Mouse (Mus musculus) midbrain, embryonic 16.5 days (tissue): ENCODE data around the gene Cog6. TPM values are rescaled to one million over a fixed set of nuclear protein-coding genes. Genes with fewer than 3 reads are reported as not detected.

ENCODE experiments used
- ATAC-seq: fragments of 200-750 bp; cut with Nextera tagmentation; 2 replicates; pipeline ENCODE4 v1.8.0; 2017; ENCODE audit warnings: moderate TSS enrichment
- H3K27ac ChIP-seq: fragments of 300-500 bp; sonication (generic); 2 replicates; pipeline ENCODE4 v1.5.1; 2014; ENCODE audit warnings: mild to moderate bottlenecking, low read length, mixed read lengths
- H3K27me3 ChIP-seq: fragments of 300-500 bp; sonication (generic); 2 replicates; pipeline ENCODE4 v1.6.1; 2014; ENCODE audit warnings: low read depth, low read length, mixed read lengths; ENCODE audit not compliant: control insufficient read depth, insufficient read depth
- H3K36me3 ChIP-seq: fragments of 300-500 bp; sonication (generic); 2 replicates; pipeline ENCODE4 v1.6.1; 2014; ENCODE audit warnings: mild to moderate bottlenecking, low read length, moderate library complexity, mixed read lengths; ENCODE audit not compliant: control insufficient read depth, insufficient read depth
- H3K4me1 ChIP-seq: fragments of 300-500 bp; sonication (generic); 2 replicates; pipeline ENCODE4 v1.6.1; 2014; ENCODE audit warnings: mild to moderate bottlenecking, low read length, mixed read lengths; ENCODE audit not compliant: control insufficient read depth, insufficient read depth
- H3K4me2 ChIP-seq: fragments of 300-500 bp; sonication (generic); 2 replicates; pipeline ENCODE4 v1.6.1; 2014; ENCODE audit warnings: mild to moderate bottlenecking, low read length, mixed read lengths
- H3K4me3 ChIP-seq: fragments of 300-500 bp; sonication (generic); 2 replicates; pipeline ENCODE4 v1.5.1; 2014; ENCODE audit warnings: low read depth, mild to moderate bottlenecking, low read length, moderate library complexity, mixed read lengths
- H3K9ac ChIP-seq: fragments of 300-500 bp; sonication (generic); 2 replicates; pipeline ENCODE4 v1.6.1; 2014; ENCODE audit warnings: low read depth, low read length, mixed read lengths
- H3K9me3 ChIP-seq: fragments of 300-500 bp; sonication (generic); replicated peaks from 2 replicates; pipeline ENCODE4 v1.6.1; 2014; ENCODE audit warnings: mild to moderate bottlenecking, low read length, mixed read lengths; ENCODE audit not compliant: control insufficient read depth, poor library complexity, severe bottlenecking
- WGBS: fragments of 180-500 bp; shearing (Covaris S2); extraction: QIAGEN DNeasy Blood & Tissue Kit; methylation state at CpG from one replicate; pipeline ENCODE4 v1.1.7; 2014; 5-methylcytosine and 5-hydroxymethylcytosine counted together
- polyA plus RNA-seq: library from polyadenylated mRNA; unstranded; fragments of >200 nt; fragmentation: Nextera tagmentation; extraction: Ambion mirVana; gene quantifications from 2 replicates; pipeline ENCODE4 v1.2.1, GENCODE M21; 2015

The Cog6 gene
- polyA plus RNA-seq, 1 experiment from 2014 or later = 60.0 TPM

GRCm38 (mm10) chr3:53038913-53039312 is 21.9 kb upstream of the Cog6 start:
- peaks cover 3% of the 10 kb centered on the region; the same call in 1 of the 2 replicates for H3K27me3 ChIP-seq
- H3K27ac ChIP-seq = no peak overlapping the region
- H3K9ac ChIP-seq = no peak overlapping the region
- peaks cover 19% of the 10 kb centered on the region for H3K4me1 ChIP-seq
- no peaks in the 10 kb centered on the region for H3K9me3 ChIP-seq
- no peak overlapping the region for H3K4me2 ChIP-seq
- H3K4me3 ChIP-seq = no peak overlapping the region
- no peaks in the 10 kb centered on the region for H3K36me3 ChIP-seq
- ATAC-seq = no peak
- WGBS = 71% methylated on average over 5 of the region's 5 CpGs

- no peak for ATAC-seq
- Histone ChIP-seq H3K4me1 (peaks cover 4% of the 10 kb centered on the region; the same call in 1 of the 2 replicates), H3K36me3 (no peaks in the 10 kb centered on the region), H3K9ac (no peak overlapping the region), H3K9me3 (no peaks in the 10 kb centered on the region), H3K27ac (no peak overlapping the region), H3K4me3 (no peak overlapping the region), H3K27me3 (peaks cover 3% of the 10 kb centered on the region; the same call in 1 of the 2 replicates), H3K4me2 (no peak overlapping the region)
- WGBS = 87% methylated on average over 7 of the region's 7 CpGs
Observed at GRCm38 (mm10) chr3:53036941-53037340, 19.9 kb upstream of the Cog6 start.

GRCm38 (mm10) chr3:53036076-53036475 is 19.0 kb upstream of the Cog6 start:
- no peak for ATAC-seq
- Histone ChIP-seq H3K9ac (no peak overlapping the region), H3K27ac (no peak overlapping the region), H3K4me3 (no peak overlapping the region), H3K4me2 (no peak overlapping the region), H3K36me3 (no peaks in the 10 kb centered on the region), H3K4me1 (0 out of 2 replicates have a peak, but pooled peaks cover 4% of the 10 kb centered on the region), H3K9me3 (no peaks in the 10 kb centered on the region), H3K27me3 (peaks cover 3% of the 10 kb centered on the region; the same call in 1 of the 2 replicates)
- WGBS = 86% methylated on average over 5 of the region's 5 CpGs

GRCm38 (mm10) chr3:53033448-53033847 is 16.4 kb upstream of the Cog6 start:
- no peaks in the 10 kb centered on the region for H3K36me3 ChIP-seq
- no peak overlapping the region for H3K4me2 ChIP-seq
- WGBS = 21% methylated on average over 3 of the region's 3 CpGs
- H3K9me3 ChIP-seq = no peaks in the 10 kb centered on the region
- no peak for ATAC-seq
- no peak overlapping the region for H3K4me3 ChIP-seq
- H3K4me1 ChIP-seq = no peaks in the 10 kb centered on the region
- H3K9ac ChIP-seq = no peak overlapping the region
- H3K27ac ChIP-seq = no peak overlapping the region
- no peaks in the 10 kb centered on the region for H3K27me3 ChIP-seq

- WGBS = 79% methylated on average over 5 of the region's 5 CpGs
- ATAC-seq = no peak
- no peak overlapping the region for H3K4me3 ChIP-seq
- no peak overlapping the region for H3K4me2 ChIP-seq
- H3K9me3 ChIP-seq = no peaks in the 10 kb centered on the region
- H3K27me3 ChIP-seq = no peaks in the 10 kb centered on the region
- no peak overlapping the region for H3K27ac ChIP-seq
- no peak overlapping the region for H3K9ac ChIP-seq
- no peaks in the 10 kb centered on the region for H3K36me3 ChIP-seq
- no peaks in the 10 kb centered on the region for H3K4me1 ChIP-seq
Observed at GRCm38 (mm10) chr3:53032432-53032831, 15.4 kb upstream of the Cog6 start.

GRCm38 (mm10) chr3:53031586-53031985 is 14.5 kb upstream of the Cog6 start:
- no peak for ATAC-seq
- H3K9ac ChIP-seq = no peak overlapping the region
- no peaks in the 10 kb centered on the region for H3K27me3 ChIP-seq
- no peak overlapping the region for H3K27ac ChIP-seq
- H3K9me3 ChIP-seq = no peaks in the 10 kb centered on the region
- H3K4me3 ChIP-seq = no peak overlapping the region
- H3K4me1 ChIP-seq = no peaks in the 10 kb centered on the region
- no peak overlapping the region for H3K4me2 ChIP-seq
- H3K36me3 ChIP-seq = no peaks in the 10 kb centered on the region
- WGBS = 41% methylated on average over 6 of the region's 6 CpGs

GRCm38 (mm10) chr3:53029046-53029445 is 12.0 kb upstream of the Cog6 start:
- ATAC-seq = no peak
- Histone ChIP-seq H3K4me2 (no peak overlapping the region), H3K9me3 (no peaks in the 10 kb centered on the region), H3K36me3 (no peaks in the 10 kb centered on the region), H3K4me3 (no peak overlapping the region), H3K4me1 (no peaks in the 10 kb centered on the region), H3K9ac (no peak overlapping the region), H3K27me3 (no peaks in the 10 kb centered on the region), H3K27ac (no peak overlapping the region)
- 24% methylated on average over 7 of the region's 7 CpGs for WGBS

- ATAC-seq = no peak
Observed at GRCm38 (mm10) chr3:53027333-53027732, 10.3 kb upstream of the Cog6 start.

GRCm38 (mm10) chr3:53007411-53007810 is 9.6 kb downstream of the Cog6 start:
- no peak overlapping the region for H3K4me3 ChIP-seq
- peaks cover 29% of the 10 kb centered on the region for H3K36me3 ChIP-seq
- no peaks in the 10 kb centered on the region for H3K9me3 ChIP-seq
- no peaks in the 10 kb centered on the region for H3K4me1 ChIP-seq
- no peak for ATAC-seq
- H3K27ac ChIP-seq = no peak overlapping the region
- H3K4me2 ChIP-seq = no peak overlapping the region
- no peak overlapping the region for H3K9ac ChIP-seq
- 97% methylated on average over 8 of the region's 8 CpGs for whole genome bisulfite sequencing
- no peaks in the 10 kb centered on the region for H3K27me3 ChIP-seq

More at GRCm38 (mm10) chr3:53027333-53027732, 10.3 kb upstream of the Cog6 start:
- Histone ChIP-seq H3K27me3 (no peaks in the 10 kb centered on the region), H3K9ac (no peak overlapping the region), H3K4me2 (no peak overlapping the region), H3K4me1 (no peaks in the 10 kb centered on the region), H3K4me3 (no peak overlapping the region), H3K36me3 (no peaks in the 10 kb centered on the region), H3K27ac (no peak overlapping the region), H3K9me3 (no peaks in the 10 kb centered on the region)
- WGBS = 83% methylated on average over 4 of the region's 4 CpGs
